Comparison of ENCODE assay signal across 15 mouse cellular contexts in the genomic region with DNA sequence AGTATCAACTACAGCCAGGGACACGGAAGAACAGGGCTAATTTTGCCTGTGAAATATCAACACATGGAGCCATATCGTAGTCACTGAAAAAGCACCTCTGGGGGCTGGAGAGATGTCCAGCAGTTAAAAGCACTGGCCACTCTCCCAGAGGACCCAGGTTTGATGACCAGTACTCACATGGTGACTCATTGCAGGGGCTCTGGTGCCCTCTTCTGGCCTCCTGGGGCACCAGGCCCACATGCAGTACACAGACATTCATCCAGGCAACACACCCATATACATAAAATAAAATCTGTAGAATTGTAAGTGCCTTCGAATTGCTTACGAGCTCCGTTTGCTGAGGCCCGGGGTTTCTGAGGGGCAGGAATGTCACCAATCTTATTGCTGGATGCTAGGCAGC. TPM values are rescaled to one million over a fixed set of nuclear protein-coding genes. Genes with fewer than 3 reads are reported as not detected.
A peak's percentile ranks its signal among the peaks of the same experiment; 100 is the strongest.
DNase-seq lines count a peak whose midpoint lies in the region; ATAC-seq and TF ChIP-seq lines count a peak whose summit lies in the region.
"Had no signal": no experiment of that assay in that cellular context is flagged by ENCODE, and none has a peak within 500 bp of the region (broad histone marks: within the 10 kb centered on the region; RNA-seq: fewer than 3 reads in every experiment).

No protein-coding gene starts in this region.

- H3K4me1 ChIP-seq in kidney, embryonic 15.5 days, result peaks cover 33% of the 10 kb centered on the region
- peaks cover 1% of the 10 kb centered on the region; the same call in 1 of the 2 replicates for H3K4me1 ChIP-seq in midbrain, postnatal 0 days (ENCODE audit: insufficient read depth, low read length)
- H3K4me1 ChIP-seq in midbrain, embryonic 10.5 days, result peaks cover 23% of the 10 kb centered on the region
- peaks cover 23% of the 10 kb centered on the region for H3K4me1 ChIP-seq in limb, embryonic 10.5 days
- 0 out of 2 replicates have a peak, but pooled peaks cover 3% of the 10 kb centered on the region for H3K4me1 ChIP-seq in forebrain, embryonic 14.5 days (ENCODE audit: control insufficient read depth, insufficient read depth, low read length)
- H3K4me1 ChIP-seq: liver, embryonic 13.5 days had no signal

- TF ChIP-seq CTCF in midbrain, postnatal 0 days (IDR thresholded peaks at IDR 0.05), result peak; percentile 64

- no peak overlapping the region for H3K27ac ChIP-seq in kidney, embryonic 15.5 days
- H3K27ac ChIP-seq in midbrain, postnatal 0 days (ENCODE audit: low read depth, low read length), result no peak overlapping the region
- no peak overlapping the region for H3K27ac ChIP-seq in midbrain, embryonic 10.5 days (replicated peaks)
- H3K27ac ChIP-seq in limb, embryonic 10.5 days, result no peak overlapping the region
- H3K27ac ChIP-seq in forebrain, embryonic 14.5 days (ENCODE audit: low read depth, low read length), result no peak overlapping the region
- H3K27ac ChIP-seq: forebrain, embryonic 15.5 days; liver, embryonic 13.5 days had no signal

- WGBS in kidney, embryonic 15.5 days, result 91% methylated on average over 6 of the region's 6 CpGs
- 94% methylated on average over 6 of the region's 6 CpGs for WGBS in midbrain, postnatal 0 days
- WGBS in midbrain, embryonic 10.5 days, result 94% methylated on average over 6 of the region's 6 CpGs
- 82% methylated on average over 6 of the region's 6 CpGs for WGBS in limb, embryonic 10.5 days
- WGBS in forebrain, embryonic 14.5 days, result 92% methylated on average over 6 of the region's 6 CpGs

- no peak overlapping the region for H3K4me3 ChIP-seq in kidney, embryonic 15.5 days (replicated peaks)
- H3K4me3 ChIP-seq in midbrain, postnatal 0 days (ENCODE audit: low read depth, low read length), result no peak overlapping the region
- no peak overlapping the region for H3K4me3 ChIP-seq in midbrain, embryonic 10.5 days
- H3K4me3 ChIP-seq in limb, embryonic 10.5 days, result no peak overlapping the region
- H3K4me3 ChIP-seq in forebrain, embryonic 14.5 days (ENCODE audit: low read depth, low read length), result no peak overlapping the region
- H3K4me3 ChIP-seq: forebrain, embryonic 15.5 days; hindbrain, embryonic 10.5 days; liver, embryonic 13.5 days had no signal

- peak; percentile 38 for DNase-seq in kidney, adult 11 months
- DNase-seq in midbrain, postnatal 0 days (ENCODE audit: low spot score), result peak; percentile 59
- DNase-seq in midbrain, embryonic 10.5 days (ENCODE audit: low spot score), result no peak
- DNase-seq in NIH3T3 (ENCODE audit: low read depth), result peak; percentile 55
- DNase-seq in limb, embryonic 10.5 days (ENCODE audit: low spot score), result peak; percentile 30
- DNase-seq in forebrain, embryonic 14.5 days (ENCODE audit: low spot score), result no peak
- DNase-seq in natural killer cell, adult 2 months (ENCODE audit: low spot score in 2 of 2), result no peak
- DNase-seq: adrenal gland, adult 8-10 months; liver, embryonic 13.5 days had no signal

- no peak for ATAC-seq in kidney, embryonic 15.5 days (replicated peaks; ENCODE audit: low FRiP score)
- no peak for ATAC-seq in midbrain, postnatal 0 days (ENCODE audit: low FRiP score)
- no peak for ATAC-seq in forebrain, embryonic 14.5 days
- ATAC-seq: forebrain, embryonic 15.5 days had no signal

- no peak overlapping the region for H3K9ac ChIP-seq in kidney, embryonic 15.5 days
- no peak overlapping the region for H3K9ac ChIP-seq in midbrain, postnatal 0 days (replicated peaks; ENCODE audit: low read length, poor library complexity, severe bottlenecking)
- no peak overlapping the region for H3K9ac ChIP-seq in forebrain, embryonic 14.5 days (ENCODE audit: low read length)
- H3K9ac ChIP-seq: forebrain, embryonic 15.5 days; liver, embryonic 13.5 days had no signal

- H3K36me3 ChIP-seq in kidney, embryonic 15.5 days, result peaks cover 11% of the 10 kb centered on the region; the same call in 1 of the 2 replicates
- peaks cover 12% of the 10 kb centered on the region; the same call in 1 of the 2 replicates for H3K36me3 ChIP-seq in midbrain, postnatal 0 days (ENCODE audit: insufficient read depth, low read length)
- no peaks in the 10 kb centered on the region; the same call in 1 of the 2 replicates for H3K36me3 ChIP-seq in midbrain, embryonic 10.5 days
- H3K36me3 ChIP-seq in limb, embryonic 10.5 days, result no peaks in the 10 kb centered on the region; the same call in 1 of the 2 replicates
- 0 out of 2 replicates have a peak, but pooled peaks cover 2% of the 10 kb centered on the region for H3K36me3 ChIP-seq in forebrain, embryonic 14.5 days (ENCODE audit: control insufficient read depth, insufficient read depth, low read length)
- H3K36me3 ChIP-seq: forebrain, embryonic 15.5 days; hindbrain, embryonic 10.5 days; liver, embryonic 13.5 days had no signal

- H3K4me2 ChIP-seq in kidney, embryonic 15.5 days, result no peak overlapping the region
- H3K4me2 ChIP-seq in midbrain, postnatal 0 days (ENCODE audit: low read depth, low read length, poor library complexity, severe bottlenecking), result no peak overlapping the region
- no peak overlapping the region for H3K4me2 ChIP-seq in forebrain, embryonic 14.5 days (ENCODE audit: low read length)
- H3K4me2 ChIP-seq: forebrain, embryonic 15.5 days; liver, embryonic 13.5 days; midbrain, embryonic 11.5 days had no signal

- no peaks in the 10 kb centered on the region for H3K27me3 ChIP-seq in kidney, embryonic 15.5 days
- H3K27me3 ChIP-seq in midbrain, postnatal 0 days (ENCODE audit: insufficient read depth, low read length), result no peaks in the 10 kb centered on the region
- peaks cover 6% of the 10 kb centered on the region for H3K27me3 ChIP-seq in midbrain, embryonic 10.5 days (ENCODE audit: low read depth, poor library complexity, severe bottlenecking)
- H3K27me3 ChIP-seq in limb, embryonic 10.5 days (ENCODE audit: low read depth, poor library complexity, severe bottlenecking), result peaks cover 14% of the 10 kb centered on the region
- no peaks in the 10 kb centered on the region for H3K27me3 ChIP-seq in forebrain, embryonic 14.5 days (replicated peaks; ENCODE audit: control insufficient read depth, insufficient read depth, low read length)
- H3K27me3 ChIP-seq: forebrain, embryonic 15.5 days had no signal

- no peaks in the 10 kb centered on the region for H3K9me3 ChIP-seq in kidney, embryonic 15.5 days (replicated peaks)
- no peaks in the 10 kb centered on the region for H3K9me3 ChIP-seq in midbrain, postnatal 0 days (ENCODE audit: low read length)
- no peaks in the 10 kb centered on the region for H3K9me3 ChIP-seq in midbrain, embryonic 10.5 days (replicated peaks)
- H3K9me3 ChIP-seq in limb, embryonic 10.5 days (replicated peaks), result no peaks in the 10 kb centered on the region
- no peaks in the 10 kb centered on the region for H3K9me3 ChIP-seq in forebrain, embryonic 14.5 days (replicated peaks; ENCODE audit: control insufficient read depth, low read length)
- H3K9me3 ChIP-seq: forebrain, embryonic 15.5 days; hindbrain, embryonic 10.5 days; liver, embryonic 13.5 days had no signal

RNA-seq across cellular contexts. Expression of a gene that starts 10.3 kb away (rescaled TPM):
- 5.5 and 6.5 TPM in 2 replicates for polyA plus RNA-seq in kidney, embryonic 15.5 days (2015; fragmentation: Nextera tagmentation; extraction: Ambion mirVana)
- total RNA-seq in midbrain, postnatal 0 days (2014; rRNA removed), result 10.1 and 17.9 TPM in 2 replicates
- polyA plus RNA-seq in midbrain, postnatal 0 days (2015; fragmentation: Nextera tagmentation; extraction: Ambion mirVana), result 3.0 and 3.3 TPM in 2 replicates
- 2.9 and 3.3 TPM in 2 replicates for polyA plus RNA-seq in midbrain, embryonic 10.5 days (2016; fragmentation: Nextera tagmentation; extraction: Ambion mirVana)
- polyA plus RNA-seq in limb, embryonic 10.5 days (2016; fragmentation: Nextera tagmentation; extraction: Ambion mirVana), result 3.2 and 4.4 TPM in 2 replicates
- polyA plus RNA-seq in forebrain, embryonic 14.5 days (2014; fragmentation: Nextera tagmentation; extraction: Ambion mirVana), result 2.2 and 3.2 TPM in 2 replicates
- total RNA-seq: neutrophil, adult 5-6 weeks had no signal

RNA-seq across cellular contexts. Expression of a gene that starts 44.7 kb away (rescaled TPM):
- 9.0 and 10.6 TPM in 2 replicates for polyA plus RNA-seq in kidney, embryonic 15.5 days (2015; fragmentation: Nextera tagmentation; extraction: Ambion mirVana)
- 0.82 and 2.0 TPM in 2 replicates for total RNA-seq in midbrain, postnatal 0 days (2014; rRNA removed)
- 1.1 and 1.6 TPM in 2 replicates for polyA plus RNA-seq in midbrain, postnatal 0 days (2015; fragmentation: Nextera tagmentation; extraction: Ambion mirVana)
- 6.5 and 7.8 TPM in 2 replicates for polyA plus RNA-seq in midbrain, embryonic 10.5 days (2016; fragmentation: Nextera tagmentation; extraction: Ambion mirVana)
- polyA plus RNA-seq in limb, embryonic 10.5 days (2016; fragmentation: Nextera tagmentation; extraction: Ambion mirVana), result 2.2 and 2.9 TPM in 2 replicates
- 0.62 and 1.3 TPM in 2 replicates for polyA plus RNA-seq in forebrain, embryonic 14.5 days (2014; fragmentation: Nextera tagmentation; extraction: Ambion mirVana)

RNA-seq across cellular contexts. Expression of a gene that starts 55.3 kb away (rescaled TPM):
- polyA plus RNA-seq in kidney, embryonic 15.5 days (2015; fragmentation: Nextera tagmentation; extraction: Ambion mirVana), result 0.18 and 0.19 TPM in 2 replicates
- total RNA-seq in midbrain, postnatal 0 days (2014; rRNA removed), result 118 and 123 TPM in 2 replicates
- 17.8 and 20.5 TPM in 2 replicates for polyA plus RNA-seq in midbrain, postnatal 0 days (2015; fragmentation: Nextera tagmentation; extraction: Ambion mirVana)
- polyA plus RNA-seq in midbrain, embryonic 10.5 days (2016; fragmentation: Nextera tagmentation; extraction: Ambion mirVana), result 0.12 and 0.25 TPM in 2 replicates
- polyA plus RNA-seq in limb, embryonic 10.5 days (2016; fragmentation: Nextera tagmentation; extraction: Ambion mirVana), result 0.04 and 0.10 TPM in 2 replicates
- 1.7 and 3.5 TPM in 2 replicates for polyA plus RNA-seq in forebrain, embryonic 14.5 days (2014; fragmentation: Nextera tagmentation; extraction: Ambion mirVana)
- total RNA-seq: neutrophil, adult 5-6 weeks had no signal
- polyA plus RNA-seq: spleen, adult 2 months had no signal

Comparison
In these comparisons a context has a peak if more than half of its experiments do, and no peak if none do; other contexts are left out.
1. DNase-seq: peak in kidney, adult 11 months (single experiment), midbrain, postnatal 0 days (single experiment), NIH3T3 (single experiment) and limb, embryonic 10.5 days (single experiment); none in midbrain, embryonic 10.5 days (single experiment), forebrain, embryonic 14.5 days (single experiment) and natural killer cell, adult 2 months (0 of 2).